Mouse (Mus musculus) MEL (cell line): ENCODE measurements around the gene Bsn. TPM values are rescaled to one million over a fixed set of nuclear protein-coding genes. Genes with fewer than 3 reads are reported as not detected.

Source experiments
- DNase-seq: peaks from one replicate; pipeline ENCODE4 v3.0.0; 2011; ENCODE audit warnings: low read depth, low spot score
- H3K27ac ChIP-seq: 2 replicates; pipeline ENCODE4 v1.5.1; 2012; ENCODE audit warnings: low read depth, mild to moderate bottlenecking, control low read depth, low read length, moderate library complexity; ENCODE audit not compliant: control insufficient read depth
- H3K27me3 ChIP-seq, 2 experiments: fragments of 150-350 bp in 1 of 2; sonication (generic) in 1 of 2; 2 replicates each; pipeline ENCODE4 v1.6.1; 2012; ENCODE audit warnings: low read length in 2 of 2, mild to moderate bottlenecking in 2 of 2, improper control_type of control experiment in 1 of 2, moderate library complexity in 1 of 2; ENCODE audit not compliant: insufficient read depth in 2 of 2, control insufficient read depth in 1 of 2
- H3K36me3 ChIP-seq, 2 experiments: 2 replicates each; pipeline ENCODE4 v1.6.1; 2012 to 2014; ENCODE audit warnings: low read length in 2 of 2, improper control_type of control experiment in 1 of 2, inconsistent platforms in 1 of 2, mild to moderate bottlenecking in 1 of 2; ENCODE audit not compliant: insufficient read depth in 2 of 2, control insufficient read depth in 1 of 2
- H3K4me1 ChIP-seq, 2 experiments: fragments of 150-350 bp in 1 of 2; sonication (generic) in 1 of 2; 2 replicates each; pipeline ENCODE4 v1.6.1; 2012; ENCODE audit warnings: low read length in 2 of 2, improper control_type of control experiment in 1 of 2, mild to moderate bottlenecking in 1 of 2; ENCODE audit not compliant: insufficient read depth in 2 of 2, control insufficient read depth in 1 of 2
- H3K4me3 ChIP-seq, 2 experiments: fragments of 150-350 bp in 1 of 2; sonication (generic) in 1 of 2; 2 replicates each; pipeline ENCODE4 v1.5.1; 2012; ENCODE audit warnings: low read depth in 2 of 2, low read length in 2 of 2, mild to moderate bottlenecking in 2 of 2, moderate library complexity in 2 of 2, control low read depth in 1 of 2, improper control_type of control experiment in 1 of 2; ENCODE audit not compliant: control insufficient read depth in 1 of 2, insufficient read depth in 1 of 2
- H3K79me2 ChIP-seq: 2 replicates; pipeline ENCODE4 v1.6.1; 2012; ENCODE audit warnings: mild to moderate bottlenecking, low read length, moderate library complexity; ENCODE audit not compliant: control insufficient read depth, poor library complexity, insufficient read depth
- H3K9ac ChIP-seq: 2 replicates; pipeline ENCODE4 v1.6.1; 2012; ENCODE audit warnings: low read depth, mild to moderate bottlenecking, control low read depth, low read length, moderate library complexity; ENCODE audit not compliant: control insufficient read depth, poor library complexity, severe bottlenecking
- H3K9me3 ChIP-seq: fragments of 150-350 bp; sonication (generic); replicated peaks from 2 replicates; pipeline ENCODE4 v1.6.1; 2012; ENCODE audit warnings: mild to moderate bottlenecking, low read length, improper control_type of control experiment, moderate library complexity; ENCODE audit not compliant: insufficient read depth
- CHD1 ChIP-seq: IDR thresholded peaks from 2 replicates; pipeline ENCODE4 v1.6.1; 2012; ENCODE audit warnings: low read depth, mild to moderate bottlenecking, inconsistent platforms, low read length, improper control_type of control experiment
- EP300 ChIP-seq, 2 experiments: IDR thresholded peaks; 2 replicates each; pipeline ENCODE4 v1.6.1; 2011; ENCODE audit warnings: improper control_type of control experiment in 2 of 2, low read length in 2 of 2, low read depth in 1 of 2, mild to moderate bottlenecking in 1 of 2
- GATA1 ChIP-seq: IDR thresholded peaks from 2 replicates; pipeline ENCODE4 v1.6.1; 2011; ENCODE audit warnings: low read depth, low read length, improper control_type of control experiment
- NELFE ChIP-seq: IDR thresholded peaks from 2 replicates; pipeline ENCODE4 v1.6.1; 2011; ENCODE audit warnings: low read depth, low read length, improper control_type of control experiment
- POLR2A ChIP-seq, 2 experiments: IDR thresholded peaks; 2 replicates each; pipeline ENCODE4 v1.6.1; 2011 to 2012; ENCODE audit warnings: low read length in 2 of 2, mild to moderate bottlenecking in 2 of 2, control low read depth in 1 of 2, improper control_type of control experiment in 1 of 2, low read depth in 1 of 2, moderate library complexity in 1 of 2; ENCODE audit not compliant: control insufficient read depth in 1 of 2, insufficient read depth in 1 of 2, poor library complexity in 1 of 2
- TBP ChIP-seq: IDR thresholded peaks from 2 replicates; pipeline ENCODE4 v1.8.0; 2011; ENCODE audit warnings: low read depth, low read length, improper control_type of control experiment
- TCF12 ChIP-seq: IDR thresholded peaks from 2 replicates; pipeline ENCODE4 v1.6.1; 2014; ENCODE audit warnings: low read depth, mild to moderate bottlenecking, inconsistent platforms, low read length, improper control_type of control experiment, moderate library complexity
- ZMIZ1 ChIP-seq: IDR thresholded peaks from 2 replicates; pipeline ENCODE4 v1.6.1; 2012; ENCODE audit warnings: low read depth, mild to moderate bottlenecking, inconsistent platforms, low read length, improper control_type of control experiment, moderate library complexity
- polyA plus RNA-seq, 2 experiments: library from polyadenylated mRNA; stranded (reverse) in 1 of 2; unstranded in 1 of 2; fragments of >175 nt in 1 of 2; fragments of >200 nt in 1 of 2; gene quantifications; 2 replicates each; pipeline versions ENCODE4 v1.2.1 to v1.2.4; 2012; ENCODE audit warnings: low replicate concordance in 2 of 2, low read depth in 1 of 2; ENCODE audit not compliant: insufficient read length in 2 of 2, insufficient read depth in 1 of 2, missing spikeins in 1 of 2
- total RNA-seq: library from RNA; depleted of rRNA; stranded (reverse); fragments of 300-350 nt; gene quantifications from 2 replicates; pipeline ENCODE4 v1.2.3, GENCODE M21; 2012

Gene Bsn
- total and polyA plus RNA-seq, 3 experiments: 3.5 to 5.6 TPM; not detected in 1

DNA sequence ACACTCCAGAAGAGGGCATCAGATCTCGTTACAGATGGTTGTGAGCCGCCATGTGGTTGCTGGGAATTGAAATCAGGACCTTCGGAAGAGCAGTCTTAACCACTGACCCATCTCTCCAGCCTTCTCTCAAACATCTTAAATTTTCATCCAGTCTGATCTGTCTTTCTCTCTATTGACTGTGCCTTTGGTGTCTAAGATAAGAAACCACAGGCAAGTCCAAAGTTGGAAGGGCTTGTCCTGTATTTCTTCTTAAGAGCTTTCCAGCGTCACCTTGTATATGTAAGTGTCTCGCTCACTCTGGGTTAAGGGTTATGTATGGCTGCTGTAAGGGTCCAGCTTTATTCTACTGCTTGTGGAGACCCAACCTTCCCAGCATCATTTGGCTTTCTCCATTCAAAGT lies 58.7 kb downstream of the Bsn start:
- Histone ChIP-seq H3K36me3 (no peaks in the 10 kb centered on the region; a peak in 1 of 4 replicates), H3K79me2 (no peaks in the 10 kb centered on the region), H3K27ac (no peak overlapping the region), H3K9ac (no peak overlapping the region), H3K4me3 (no peak overlapping the region), H3K27me3 (no peaks in the 10 kb centered on the region), H3K9me3 (no peaks in the 10 kb centered on the region), H3K4me1 (peaks cover 8 to 18% of the 10 kb centered on the region in 2 experiments)
- TF ChIP-seq CHD1: no peak
- peak; percentile 26 to 59; a peak in 2 of 4 replicates for TF ChIP-seq EP300 (IDR thresholded peaks at IDR 0.05; ENCODE audit: low read depth in 1 of 2, low read length in 2 of 2)
- peak; percentile 67 for TF ChIP-seq GATA1
- 0 out of 2 replicates have a peak, but pooled peaks have one; percentile 29 for TF ChIP-seq TCF12
- peak; percentile 43 for DNase-seq

DNA sequence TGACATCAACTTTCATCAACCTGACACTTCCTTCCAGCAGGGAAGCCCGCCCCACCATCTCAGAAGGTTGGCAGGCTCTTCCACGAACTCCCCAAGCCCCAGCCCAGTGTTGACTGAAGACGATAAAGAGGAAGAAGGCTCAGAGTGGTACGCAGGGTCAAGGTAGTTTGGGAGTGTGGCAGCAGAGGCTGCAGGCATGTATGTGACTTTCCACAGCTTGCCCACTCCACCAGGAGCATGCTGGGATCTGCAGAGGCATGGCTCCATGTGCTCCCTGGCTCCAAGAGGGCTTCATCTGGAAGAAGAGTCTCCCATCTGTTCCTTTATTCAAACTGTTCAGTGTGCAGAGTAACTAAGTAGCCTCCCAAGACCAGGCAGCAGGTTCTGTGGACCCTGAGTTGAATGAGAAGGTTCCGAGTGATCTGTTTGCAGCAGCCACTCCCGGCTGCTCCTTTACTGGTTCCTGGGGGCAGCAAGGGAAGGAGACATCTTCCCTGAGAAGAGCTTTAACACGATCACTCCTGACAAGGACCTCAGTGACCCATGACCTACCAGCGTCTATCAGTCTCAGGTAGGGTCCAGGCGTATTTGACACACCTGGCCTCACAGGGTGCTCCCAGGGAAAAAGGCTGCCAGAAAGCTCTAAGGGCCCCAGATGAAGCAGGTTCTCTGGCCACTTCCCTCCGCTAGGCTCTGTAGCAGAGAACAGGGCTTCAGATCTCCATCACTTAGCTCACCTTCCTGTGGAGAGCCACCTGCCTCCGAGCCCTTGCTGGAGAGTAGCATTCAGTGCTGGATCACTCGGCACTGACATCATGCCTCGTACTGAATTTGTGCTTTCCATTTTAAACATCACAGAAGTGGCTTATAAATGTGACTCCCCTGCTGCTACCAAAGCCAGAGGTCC lies 60.9 kb downstream of the Bsn start:
- no peaks in the 10 kb centered on the region for H3K27me3 ChIP-seq
- no peak overlapping the region for H3K4me3 ChIP-seq
- H3K36me3 ChIP-seq: no peaks in the 10 kb centered on the region; a peak in 1 of 4 replicates
- H3K9me3 ChIP-seq: no peaks in the 10 kb centered on the region
- H3K4me1 ChIP-seq: peaks cover 3 to 10% of the 10 kb centered on the region in 2 experiments; a peak in 3 of 4 replicates
- no peak overlapping the region for H3K9ac ChIP-seq
- peak; percentile 33 for DNase-seq
- H3K79me2 ChIP-seq: no peaks in the 10 kb centered on the region
- TF ChIP-seq ZMIZ1 (no peak), TBP (0 out of 2 replicates have a peak, but pooled peaks have one; percentile 46), POLR2A (IDR thresholded peaks at IDR 0.05; ENCODE audit: control insufficient read depth in 1 of 2, insufficient read depth in 1 of 2, low read depth in 1 of 2, low read length in 2 of 2, poor library complexity in 1 of 2) (0 out of 4 replicates have a peak, but pooled peaks of 1 of the 2 experiments have one; percentile 10)
- no peak overlapping the region for H3K27ac ChIP-seq

DNA sequence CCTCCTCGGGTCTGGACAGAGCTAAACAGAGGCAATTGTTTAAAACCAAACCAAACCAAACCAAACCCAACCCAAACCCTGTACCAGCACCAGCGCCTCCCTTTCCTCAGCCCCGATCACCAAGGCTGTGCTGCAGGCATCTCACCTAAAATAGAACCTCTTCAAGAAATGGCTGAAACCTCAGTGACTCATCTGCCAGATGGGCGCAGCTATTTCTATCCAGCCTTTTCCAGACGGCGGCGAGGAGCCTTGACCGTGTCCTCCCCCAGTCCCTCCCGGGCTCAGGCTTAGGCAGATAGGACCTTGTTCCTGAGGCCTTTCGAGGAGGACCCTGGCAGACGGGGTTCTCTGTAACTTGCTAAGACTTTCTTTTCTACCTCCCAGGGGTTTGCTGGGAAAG lies 61.9 kb downstream of the Bsn start:
- no peak overlapping the region for H3K4me3 ChIP-seq
- no peak for DNase-seq
- H3K27ac ChIP-seq: no peak overlapping the region
- H3K79me2 ChIP-seq: no peaks in the 10 kb centered on the region
- H3K9me3 ChIP-seq: no peaks in the 10 kb centered on the region
- TF ChIP-seq NELFE: no peak
- TF ChIP-seq, all 39 proteins: peak for 0
- no peak overlapping the region for H3K9ac ChIP-seq
- no peaks in the 10 kb centered on the region; a peak in 1 of 4 replicates for H3K36me3 ChIP-seq
- H3K4me1 ChIP-seq: peaks cover 3 to 10% of the 10 kb centered on the region in 2 experiments; a peak in 3 of 4 replicates
- no peaks in the 10 kb centered on the region for H3K27me3 ChIP-seq
